Mouse (Mus musculus) CH12.LX (cell line): ENCODE data around the gene Tatdn2. TPM values are rescaled to one million over a fixed set of nuclear protein-coding genes. Genes with fewer than 3 reads are reported as not detected.

Source experiments
- DNase-seq: peaks from one replicate; pipeline ENCODE4 v3.0.0-alpha.2; 2013; ENCODE audit errors: extremely low read depth
- H3K27ac ChIP-seq: 2 replicates; pipeline ENCODE4 v1.5.1; 2012; ENCODE audit warnings: low read depth, mild to moderate bottlenecking, control low read depth, moderate library complexity; ENCODE audit not compliant: insufficient read depth
- H3K27me3 ChIP-seq: replicated peaks from 2 replicates; pipeline ENCODE3; 2012; ENCODE audit warnings: inconsistent platforms
- H3K36me3 ChIP-seq, 2 experiments: replicated peaks in 1 of 2; 2 replicates each; pipeline versions ENCODE3 to v1.6.1; 2012; ENCODE audit warnings: inconsistent platforms in 1 of 2, low read length in 1 of 2, mild to moderate bottlenecking in 1 of 2, mixed read lengths in 1 of 2, moderate library complexity in 1 of 2; ENCODE audit not compliant: control insufficient read depth in 1 of 2, insufficient read depth in 1 of 2
- H3K4me1 ChIP-seq, 2 experiments: 2 replicates each; pipeline ENCODE4 v1.6.1; 2012; ENCODE audit warnings: inconsistent platforms in 1 of 2, moderate library complexity in 1 of 2; ENCODE audit not compliant: insufficient read depth in 2 of 2, control insufficient read depth in 1 of 2
- H3K4me2 ChIP-seq: 2 replicates; pipeline ENCODE4 v1.6.1; 2012; ENCODE audit warnings: low read depth, mild to moderate bottlenecking, control low read depth; ENCODE audit not compliant: poor library complexity, insufficient read depth, severe bottlenecking
- H3K4me3 ChIP-seq, 3 experiments: fragments of 150-350 bp in 1 of 3; sonication (generic) in 1 of 3; replicated peaks in 1 of 3; 2 replicates each; pipeline versions ENCODE3 to v1.5.1; 2011 to 2012; ENCODE audit warnings: low read depth in 2 of 3, low read length in 2 of 3, mild to moderate bottlenecking in 2 of 3, moderate library complexity in 2 of 3, control low read depth in 1 of 3, improper control_type of control experiment in 1 of 3, inconsistent platforms in 1 of 3, mixed read lengths in 1 of 3; ENCODE audit not compliant: poor library complexity in 1 of 3
- H3K79me2 ChIP-seq: replicated peaks from 2 replicates; pipeline ENCODE4 v1.6.1; 2012; ENCODE audit warnings: mild to moderate bottlenecking, moderate library complexity; ENCODE audit not compliant: control insufficient read depth, poor library complexity, insufficient read depth, severe bottlenecking; ENCODE audit errors: extremely low read depth
- H3K9ac ChIP-seq: 2 replicates; pipeline ENCODE4 v1.6.1; 2012; ENCODE audit warnings: low read depth, mild to moderate bottlenecking, control low read depth, moderate library complexity; ENCODE audit not compliant: insufficient read depth
- H3K9me3 ChIP-seq: replicated peaks from 2 replicates; pipeline ENCODE3; 2012; ENCODE audit warnings: low read length, inconsistent platforms, mixed read lengths
- BHLHE40 ChIP-seq: IDR thresholded peaks from 2 replicates; pipeline ENCODE4 v1.6.1; 2011; ENCODE audit warnings: mild to moderate bottlenecking, low read depth, low read length, improper control_type of control experiment
- CHD1 ChIP-seq: IDR thresholded peaks from 2 replicates; pipeline ENCODE4 v1.6.1; 2012; ENCODE audit warnings: low read depth, low read length, improper control_type of control experiment, inconsistent platforms
- CHD2 ChIP-seq: IDR thresholded peaks from 2 replicates; pipeline ENCODE4 v1.6.1; 2011; ENCODE audit warnings: low read length, improper control_type of control experiment
- EP300 ChIP-seq: IDR thresholded peaks from 2 replicates; pipeline ENCODE4 v1.6.1; 2011; ENCODE audit warnings: low read length, improper control_type of control experiment
- ETS1 ChIP-seq: conservative IDR thresholded peaks from 2 replicates; pipeline ENCODE4 v1.6.1; 2012; ENCODE audit warnings: low read depth, mild to moderate bottlenecking, inconsistent platforms, low read length, improper control_type of control experiment, moderate library complexity
- GABPA ChIP-seq: IDR thresholded peaks from 2 replicates; pipeline ENCODE4 v1.6.1; 2012; ENCODE audit warnings: low read depth, low read length, improper control_type of control experiment, inconsistent platforms; ENCODE audit not compliant: insufficient replicate concordance
- HCFC1 ChIP-seq: IDR thresholded peaks from 2 replicates; pipeline ENCODE4 v1.6.1; 2012; ENCODE audit warnings: low read depth, mild to moderate bottlenecking, inconsistent platforms, low read length, improper control_type of control experiment
- IRF4 ChIP-seq: IDR thresholded peaks from 2 replicates; pipeline ENCODE4 v1.6.1; 2014; ENCODE audit warnings: low read depth, mild to moderate bottlenecking, inconsistent platforms, low read length, improper control_type of control experiment
- JUN ChIP-seq: IDR thresholded peaks from 2 replicates; pipeline ENCODE4 v1.6.1; 2011; ENCODE audit warnings: low read depth, mild to moderate bottlenecking, low read length, improper control_type of control experiment, moderate library complexity; ENCODE audit not compliant: insufficient read depth
- JUND ChIP-seq: conservative IDR thresholded peaks from 2 replicates; pipeline ENCODE4 v1.6.1; 2011; ENCODE audit warnings: low read depth, low read length, improper control_type of control experiment
- MAX ChIP-seq: IDR thresholded peaks from 2 replicates; pipeline ENCODE4 v1.6.1; 2011; ENCODE audit warnings: low read length, improper control_type of control experiment
- MAZ ChIP-seq: IDR thresholded peaks from 2 replicates; pipeline ENCODE4 v1.6.1; 2012; ENCODE audit warnings: low read depth, mild to moderate bottlenecking, inconsistent platforms, low read length, improper control_type of control experiment, moderate library complexity
- MEF2A ChIP-seq: IDR thresholded peaks from 2 replicates; pipeline ENCODE4 v1.6.1; 2014; ENCODE audit warnings: low read depth, mild to moderate bottlenecking, inconsistent platforms, low read length, improper control_type of control experiment, borderline replicate concordance
- MXI1 ChIP-seq: IDR thresholded peaks from 2 replicates; pipeline ENCODE4 v1.6.1; 2011; ENCODE audit warnings: mild to moderate bottlenecking, low read depth, low read length, improper control_type of control experiment
- NELFE ChIP-seq: IDR thresholded peaks from 2 replicates; pipeline ENCODE4 v1.6.1; 2011; ENCODE audit warnings: low read depth, low read length, improper control_type of control experiment
- PAX5 ChIP-seq: IDR thresholded peaks from 2 replicates; pipeline ENCODE4 v1.6.1; 2012; ENCODE audit warnings: low read length, inconsistent platforms, mixed read lengths
- POLR2A ChIP-seq: IDR thresholded peaks from 2 replicates; pipeline ENCODE4 v1.6.1; 2011; ENCODE audit warnings: low read depth, mild to moderate bottlenecking, improper control_type of control experiment, low read length
- RAD21 ChIP-seq: IDR thresholded peaks from 2 replicates; pipeline ENCODE4 v1.6.1; 2011; ENCODE audit warnings: low read depth, mild to moderate bottlenecking, low read length, improper control_type of control experiment, moderate library complexity
- RCOR1 ChIP-seq: conservative IDR thresholded peaks from 2 replicates; pipeline ENCODE4 v1.6.1; 2012; ENCODE audit warnings: low read depth, mild to moderate bottlenecking, inconsistent platforms, low read length, improper control_type of control experiment
- SMC3 ChIP-seq: IDR thresholded peaks from 2 replicates; pipeline ENCODE4 v1.6.1; 2011; ENCODE audit warnings: low read depth, low read length, improper control_type of control experiment
- TCF12 ChIP-seq: IDR thresholded peaks from 2 replicates; pipeline ENCODE4 v1.6.1; 2014; ENCODE audit warnings: low read depth, mild to moderate bottlenecking, inconsistent platforms, low read length, improper control_type of control experiment
- UBTF ChIP-seq: IDR thresholded peaks from 2 replicates; pipeline ENCODE4 v1.6.1; 2012; ENCODE audit warnings: low read depth, mild to moderate bottlenecking, inconsistent platforms, low read length, improper control_type of control experiment, moderate library complexity
- USF1 ChIP-seq: IDR thresholded peaks from 2 replicates; pipeline ENCODE4 v1.6.1; 2014; ENCODE audit warnings: low read depth, mild to moderate bottlenecking, inconsistent platforms, low read length, improper control_type of control experiment
- USF2 ChIP-seq: conservative IDR thresholded peaks from 2 replicates; pipeline ENCODE4 v1.6.1; 2011; ENCODE audit warnings: low read depth, low read length, improper control_type of control experiment
- ZKSCAN1 ChIP-seq: IDR thresholded peaks from 2 replicates; pipeline ENCODE4 v1.6.1; 2012; ENCODE audit warnings: low read depth, inconsistent platforms, low read length, improper control_type of control experiment, borderline replicate concordance
- ZNF384 ChIP-seq: IDR thresholded peaks from 2 replicates; pipeline ENCODE4 v1.6.1; 2012; ENCODE audit warnings: low read depth, low read length, improper control_type of control experiment, inconsistent platforms
- dilution Hi-C: fragments of 300-500 bp; cut with MboI; formaldehyde crosslinking; loops from 2 replicates; pipeline ENCODE4 v1.14.3; 2020; ENCODE audit warnings: low sequenced_read_pairs; ENCODE audit not compliant: extremely low pct_unique_long_range_greater_than_20kb, extremely low pct_ligation_motif_present
- in situ Hi-C: fragments of 300-500 bp; cut with MboI; formaldehyde crosslinking; loops from 3 replicates; pipeline ENCODE4 v1.14.3; 2019; ENCODE audit warnings: low sequenced_read_pairs, low pct_ligation_motif_present, low pct_unique_long_range_greater_than_20kb, mixed read lengths
- polyA plus RNA-seq: library from polyadenylated mRNA; unstranded; fragments of >175 nt; gene quantifications from 2 replicates; pipeline ENCODE4 v1.2.1, GENCODE M21; 2012; ENCODE audit warnings: low read depth; ENCODE audit not compliant: insufficient read length
- total RNA-seq, 2 experiments: library from RNA; depleted of rRNA; stranded (reverse); fragments of 300-350 nt in 1 of 2; fragments of >200 nt in 1 of 2; gene quantifications; 2 replicates each; pipeline ENCODE4 v1.2.3; 2012 to 2014

Tatdn2 gene
- total and polyA plus RNA-seq, 3 experiments, result 35.1 to 58.0 (median 35.5) TPM

DNA sequence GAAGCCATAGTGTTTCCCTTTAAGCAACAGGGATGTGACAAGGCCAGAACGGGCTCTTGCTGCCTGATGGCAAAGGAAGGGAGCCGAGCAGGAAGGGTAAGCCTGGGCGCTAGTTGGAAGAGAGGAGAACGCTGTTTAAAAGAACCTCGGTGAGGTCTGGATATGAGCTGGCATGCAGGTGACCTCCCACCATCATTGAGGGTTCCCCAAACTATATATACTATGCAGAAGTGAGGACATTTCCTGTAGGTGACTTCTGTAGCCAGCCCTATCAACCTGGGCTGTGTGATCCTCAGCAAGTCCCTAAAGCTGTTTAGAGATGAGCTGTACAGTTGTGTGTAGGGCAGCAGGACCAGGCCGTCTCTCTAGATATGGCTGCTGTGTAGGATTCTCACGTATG is 32.5 kb upstream of the Tatdn2 start:
- H3K79me2 ChIP-seq, result peaks cover 32% of the 10 kb centered on the region
- peak overlapping the region; percentile 30; the same call in 1 of the 2 replicates for H3K9ac ChIP-seq
- no peak overlapping the region for H3K4me3 ChIP-seq
- in situ Hi-C loops, result no loop called here
- dilution Hi-C loops, result no loop called here
- no peaks in the 10 kb centered on the region for H3K27me3 ChIP-seq
- H3K36me3 ChIP-seq, result peaks cover 22 to 42% of the 10 kb centered on the region in 2 experiments
- peaks cover 5% of the 10 kb centered on the region for H3K9me3 ChIP-seq
- peak; percentile 58 for DNase-seq
- H3K27ac ChIP-seq, result peak overlapping the region; percentile 48
- H3K4me2 ChIP-seq, result peak overlapping the region; percentile 31
- TF ChIP-seq MEF2A (peak; percentile 91), PAX5 (no peak), ETS1 (peak; percentile 95), BHLHE40 (peak; percentile 94), ZNF384 (no peak), POLR2A (no peak), GABPA (no peak), CHD2 (0 out of 2 replicates have a peak, but pooled peaks have one; percentile 20), RAD21 (no peak; the same call in 1 of the 2 replicates), ZKSCAN1 (no peak), MAZ (no peak), HCFC1 (peak; percentile 25; the same call in 1 of the 2 replicates), JUN (peak; percentile 50; the same call in 1 of the 2 replicates), EP300 (peak; percentile 80), JUND (peak; percentile 60; the same call in 1 of the 2 replicates), RCOR1 (no peak), TCF12 (peak; percentile 73), CHD1 (no peak), IRF4 (peak; percentile 92), USF1 (no peak), USF2 (no peak), MAX (peak; percentile 38; the same call in 1 of the 2 replicates)
- peaks cover 49 to 75% of the 10 kb centered on the region in 2 experiments for H3K4me1 ChIP-seq

DNA sequence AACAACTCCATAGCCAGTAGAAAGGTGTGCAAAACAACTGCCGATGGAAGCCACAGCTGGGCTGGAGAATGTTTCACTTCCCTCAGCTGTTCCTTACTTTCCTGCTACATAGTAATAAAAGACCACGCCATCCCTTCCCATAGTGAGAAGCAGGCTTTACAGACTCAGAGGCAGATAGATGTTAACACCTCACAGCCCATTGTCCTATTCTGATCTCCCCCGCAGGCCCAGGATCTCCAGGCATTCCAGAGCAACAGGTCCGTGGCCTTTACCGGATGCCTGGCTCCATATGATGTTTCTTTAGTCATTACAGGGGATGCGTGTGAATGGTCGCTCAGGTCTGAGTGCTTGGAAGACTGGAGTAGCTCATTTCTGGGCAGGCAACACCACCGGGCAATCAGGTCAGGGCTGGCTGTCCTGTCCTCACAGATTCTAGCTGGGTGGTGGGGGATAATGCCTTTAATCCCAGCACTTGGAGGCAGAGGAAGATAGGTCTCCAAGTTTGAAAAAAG is 29.2 kb upstream of the Tatdn2 start:
- 0 out of 2 replicates have a peak overlapping the region, but pooled peaks have one; percentile 23 for H3K9ac ChIP-seq

More for the DNA sequence above, 29.2 kb upstream of the Tatdn2 start:
- peaks cover 45 to 72% of the 10 kb centered on the region in 2 experiments for H3K4me1 ChIP-seq
- H3K79me2 ChIP-seq, result peaks cover 53% of the 10 kb centered on the region
- H3K4me2 ChIP-seq, result 0 out of 2 replicates have a peak overlapping the region, but pooled peaks have one; percentile 49
- TF ChIP-seq UBTF (no peak), SMC3 (no peak), MXI1 (no peak), GABPA (no peak), USF1 (no peak), EP300 (no peak), USF2 (no peak), PAX5 (no peak), HCFC1 (no peak), NELFE (no peak), BHLHE40 (no peak)
- peaks cover 13% of the 10 kb centered on the region for H3K9me3 ChIP-seq
- in situ Hi-C loops, result no loop called here
- dilution Hi-C loops, result no loop called here
- H3K27ac ChIP-seq, result peak overlapping the region; percentile 79
- DNase-seq, result no peak
- H3K27me3 ChIP-seq, result no peaks in the 10 kb centered on the region
- no peak overlapping the region for H3K4me3 ChIP-seq
- H3K36me3 ChIP-seq, result peaks cover 29 to 55% of the 10 kb centered on the region in 2 experiments
